Mouse (Mus musculus): ENCODE measurements around the gene Fbh1. TPM values are rescaled to one million over a fixed set of nuclear protein-coding genes. Genes with fewer than 3 reads are reported as not detected.
A peak's percentile ranks its signal among the peaks of the same experiment; 100 is the strongest.

Gene Fbh1
- polyA plus RNA-seq (2014; fragmentation: Nextera tagmentation; extraction: Ambion mirVana): 117 and 153 TPM in 2 replicates

GRCm38 (mm10) chr2:11777091-11778068 lies at the start of gene Fbh1, which contains the start of gene Ankrd16:
Gene Fbh1 (minus strand): TSS chr2:11777582.
Gene Ankrd16 (plus strand): TSS chr2:11777876.
- Histone ChIP-seq H3K36me3 (ENCODE audit: control insufficient read depth, insufficient read depth, low read length) (peaks cover 22% of the 10 kb centered on the region), H3K27ac (replicated peaks; ENCODE audit: low read depth, low read length) (peak within 1 kb of the TSS; percentile 93), H3K27me3 (ENCODE audit: control insufficient read depth, insufficient read depth, low read length) (no peaks in the 10 kb centered on the region), H3K9me3 (ENCODE audit: control insufficient read depth, low read length) (no peaks in the 10 kb centered on the region), H3K4me3 (replicated peaks; ENCODE audit: low read depth, low read length) (peak within 1 kb of the TSS; percentile 82), H3K9ac (replicated peaks; ENCODE audit: low read length) (peak within 1 kb of the TSS; percentile 79), H3K4me1 (ENCODE audit: control insufficient read depth, insufficient read depth, low read length) (peaks cover 25% of the 10 kb centered on the region), H3K4me2 (ENCODE audit: low read length) (peak within 1 kb of the TSS; percentile 87)
- ATAC-seq (ENCODE audit: low FRiP score, low TSS enrichment) (peak; percentile 96), DNase-seq (peak; percentile 100)
- under 1% methylated on average over 73 of the region's 73 CpGs for WGBS

- H3K9ac ChIP-seq (replicated peaks; ENCODE audit: low read length): no peak overlapping the region
- H3K27me3 ChIP-seq (ENCODE audit: control insufficient read depth, insufficient read depth, low read length): no peaks in the 10 kb centered on the region
- H3K4me3 ChIP-seq (replicated peaks; ENCODE audit: low read depth, low read length): no peak overlapping the region
- no peak for ATAC-seq (ENCODE audit: low FRiP score, low TSS enrichment)
- no peaks in the 10 kb centered on the region for H3K36me3 ChIP-seq (ENCODE audit: control insufficient read depth, insufficient read depth, low read length)
- H3K9me3 ChIP-seq (ENCODE audit: control insufficient read depth, low read length): no peaks in the 10 kb centered on the region
- DNase-seq: no peak
- WGBS: 94% methylated on average over 2 of the region's 2 CpGs
- no peak overlapping the region for H3K4me2 ChIP-seq (ENCODE audit: low read length)
- no peak overlapping the region for H3K27ac ChIP-seq (replicated peaks; ENCODE audit: low read depth, low read length)
- H3K4me1 ChIP-seq (ENCODE audit: control insufficient read depth, insufficient read depth, low read length): no peaks in the 10 kb centered on the region
These were observed 24.0 kb upstream of the Fbh1 start for GRCm38 (mm10) chr2:11801299-11801930.

- Histone ChIP-seq H3K9ac (replicated peaks; ENCODE audit: low read length) (no peak overlapping the region), H3K4me2 (ENCODE audit: low read length) (no peak overlapping the region), H3K9me3 (ENCODE audit: control insufficient read depth, low read length) (no peaks in the 10 kb centered on the region), H3K27me3 (ENCODE audit: control insufficient read depth, insufficient read depth, low read length) (no peaks in the 10 kb centered on the region), H3K36me3 (ENCODE audit: control insufficient read depth, insufficient read depth, low read length) (peaks cover 11% of the 10 kb centered on the region), H3K4me1 (ENCODE audit: control insufficient read depth, insufficient read depth, low read length) (no peaks in the 10 kb centered on the region), H3K4me3 (replicated peaks; ENCODE audit: low read depth, low read length) (no peak overlapping the region), H3K27ac (replicated peaks; ENCODE audit: low read depth, low read length) (no peak overlapping the region)
- ATAC-seq (ENCODE audit: low FRiP score, low TSS enrichment): no peak
- WGBS: 81% methylated on average over 5 of the region's 5 CpGs
- no peak for DNase-seq
These were observed 20.6 kb upstream of the Fbh1 start for GRCm38 (mm10) chr2:11797930-11798364.

GRCm38 (mm10) chr2:11794668-11795067 lies 17.3 kb upstream of the Fbh1 start:
- no peaks in the 10 kb centered on the region for H3K4me1 ChIP-seq (ENCODE audit: control insufficient read depth, insufficient read depth, low read length)
- no peak overlapping the region for H3K27ac ChIP-seq (replicated peaks; ENCODE audit: low read depth, low read length)
- 78% methylated on average over 4 of the region's 4 CpGs for WGBS
- H3K9ac ChIP-seq (replicated peaks; ENCODE audit: low read length): no peak overlapping the region
- DNase-seq: peak; percentile 11
- H3K36me3 ChIP-seq (ENCODE audit: control insufficient read depth, insufficient read depth, low read length): peaks cover 40% of the 10 kb centered on the region
- no peak overlapping the region for H3K4me3 ChIP-seq (replicated peaks; ENCODE audit: low read depth, low read length)
- no peak for ATAC-seq (ENCODE audit: low FRiP score, low TSS enrichment)
- H3K4me2 ChIP-seq (ENCODE audit: low read length): no peak overlapping the region
- no peaks in the 10 kb centered on the region for H3K9me3 ChIP-seq (ENCODE audit: control insufficient read depth, low read length)
- no peaks in the 10 kb centered on the region for H3K27me3 ChIP-seq (ENCODE audit: control insufficient read depth, insufficient read depth, low read length)

- 99% methylated on average over 6 of the region's 6 CpGs for WGBS
- Histone ChIP-seq H3K27ac (replicated peaks; ENCODE audit: low read depth, low read length) (no peak overlapping the region), H3K4me2 (ENCODE audit: low read length) (no peak overlapping the region), H3K4me1 (ENCODE audit: control insufficient read depth, insufficient read depth, low read length) (peaks cover 9% of the 10 kb centered on the region), H3K9ac (replicated peaks; ENCODE audit: low read length) (no peak overlapping the region), H3K4me3 (replicated peaks; ENCODE audit: low read depth, low read length) (no peak overlapping the region), H3K27me3 (ENCODE audit: control insufficient read depth, insufficient read depth, low read length) (no peaks in the 10 kb centered on the region), H3K36me3 (ENCODE audit: control insufficient read depth, insufficient read depth, low read length) (peaks cover 82% of the 10 kb centered on the region), H3K9me3 (ENCODE audit: control insufficient read depth, low read length) (no peaks in the 10 kb centered on the region)
- ATAC-seq (ENCODE audit: low FRiP score, low TSS enrichment) (no peak), DNase-seq (no peak)
These were observed 6.8 kb upstream of the Fbh1 start for GRCm38 (mm10) chr2:11784159-11784558.

- Histone ChIP-seq H3K4me2 (ENCODE audit: low read length) (peak overlapping the region; percentile 87), H3K27ac (replicated peaks; ENCODE audit: low read depth, low read length) (peak overlapping the region; percentile 93), H3K4me3 (replicated peaks; ENCODE audit: low read depth, low read length) (peak overlapping the region; percentile 82), H3K27me3 (ENCODE audit: control insufficient read depth, insufficient read depth, low read length) (no peaks in the 10 kb centered on the region), H3K9me3 (ENCODE audit: control insufficient read depth, low read length) (no peaks in the 10 kb centered on the region), H3K36me3 (ENCODE audit: control insufficient read depth, insufficient read depth, low read length) (peaks cover 30% of the 10 kb centered on the region), H3K4me1 (ENCODE audit: control insufficient read depth, insufficient read depth, low read length) (peaks cover 25% of the 10 kb centered on the region), H3K9ac (replicated peaks; ENCODE audit: low read length) (peak overlapping the region; percentile 79)
- WGBS: under 1% methylated on average over 43 of the region's 43 CpGs
- peak; percentile 87 for ATAC-seq (ENCODE audit: low FRiP score, low TSS enrichment)
- DNase-seq: peak; percentile 94
These were observed 873 bp upstream of the Fbh1 start for GRCm38 (mm10) chr2:11778087-11778823.

GRCm38 (mm10) chr2:11776415-11776814 lies 967 bp downstream of the Fbh1 start:
- peak overlapping the region; percentile 82 for H3K4me3 ChIP-seq (replicated peaks; ENCODE audit: low read depth, low read length)
- H3K9ac ChIP-seq (replicated peaks; ENCODE audit: low read length): peak overlapping the region; percentile 79
- no peaks in the 10 kb centered on the region for H3K9me3 ChIP-seq (ENCODE audit: control insufficient read depth, low read length)
- peaks cover 12% of the 10 kb centered on the region for H3K36me3 ChIP-seq (ENCODE audit: control insufficient read depth, insufficient read depth, low read length)
- ATAC-seq (ENCODE audit: low FRiP score, low TSS enrichment) (no peak), DNase-seq (no peak)
- no peaks in the 10 kb centered on the region for H3K27me3 ChIP-seq (ENCODE audit: control insufficient read depth, insufficient read depth, low read length)
- 56% methylated on average over 8 of the region's 8 CpGs for WGBS
- peaks cover 25% of the 10 kb centered on the region for H3K4me1 ChIP-seq (ENCODE audit: control insufficient read depth, insufficient read depth, low read length)
- H3K27ac ChIP-seq (replicated peaks; ENCODE audit: low read depth, low read length): no peak overlapping the region; the same call in 1 of the 2 replicates
- H3K4me2 ChIP-seq (ENCODE audit: low read length): peak overlapping the region; percentile 86

GRCm38 (mm10) chr2:11775121-11775520 lies 2.3 kb downstream of the Fbh1 start:
- Histone ChIP-seq H3K4me3 (replicated peaks; ENCODE audit: low read depth, low read length) (no peak overlapping the region), H3K4me2 (ENCODE audit: low read length) (no peak overlapping the region), H3K27ac (replicated peaks; ENCODE audit: low read depth, low read length) (no peak overlapping the region), H3K9ac (replicated peaks; ENCODE audit: low read length) (no peak overlapping the region), H3K27me3 (ENCODE audit: control insufficient read depth, insufficient read depth, low read length) (no peaks in the 10 kb centered on the region), H3K4me1 (ENCODE audit: control insufficient read depth, insufficient read depth, low read length) (peaks cover 25% of the 10 kb centered on the region), H3K36me3 (ENCODE audit: control insufficient read depth, insufficient read depth, low read length) (no peaks in the 10 kb centered on the region; the same call in 1 of the 2 replicates), H3K9me3 (ENCODE audit: control insufficient read depth, low read length) (no peaks in the 10 kb centered on the region)
- ATAC-seq (ENCODE audit: low FRiP score, low TSS enrichment): no peak
- DNase-seq: no peak
- WGBS: 53% methylated on average over 5 of the region's 5 CpGs
